ENCODE assay signal across 9 mouse cellular contexts in genomic region chr8:119380619-119381018, GRCm38 (mm10). TPM values are rescaled to one million over a fixed set of nuclear protein-coding genes. Genes with fewer than 3 reads are reported as not detected.
A peak's percentile ranks its signal among the peaks of the same experiment; 100 is the strongest.
DNase-seq lines count a peak whose midpoint lies in the region; ATAC-seq and TF ChIP-seq lines count a peak whose summit lies in the region.
"Had no signal": no experiment of that assay in that cellular context is flagged by ENCODE, and none has a peak within 500 bp of the region (broad histone marks: within the 10 kb centered on the region; RNA-seq: fewer than 3 reads in every experiment).

No protein-coding gene starts in this region.

- H3K36me3 ChIP-seq in MEL (ENCODE audit: control insufficient read depth in 1 of 2, insufficient read depth in 2 of 2, low read length in 2 of 2) = no peaks in the 10 kb centered on the region
- no peaks in the 10 kb centered on the region for H3K36me3 ChIP-seq in heart, embryonic 12.5 days
- H3K36me3 ChIP-seq: heart, embryonic 13.5 days had no signal

- no peaks in the 10 kb centered on the region for H3K4me1 ChIP-seq in MEL (ENCODE audit: control insufficient read depth in 1 of 2, insufficient read depth in 2 of 2, low read length in 2 of 2)
- no peaks in the 10 kb centered on the region for H3K4me1 ChIP-seq in cortical plate, adult 2 months (ENCODE audit: control insufficient read depth, insufficient read depth, low read length)
- H3K4me1 ChIP-seq in heart, embryonic 12.5 days (replicated peaks) = no peaks in the 10 kb centered on the region
- H3K4me1 ChIP-seq: heart, embryonic 13.5 days had no signal

- H3K27ac ChIP-seq in layer of hippocampus, adult 2 months = no peak overlapping the region
- H3K27ac ChIP-seq in MEL (ENCODE audit: control insufficient read depth, low read depth, low read length) = no peak overlapping the region
- H3K27ac ChIP-seq in cortical plate, adult 2 months (ENCODE audit: insufficient read depth, low read length) = no peak overlapping the region
- H3K27ac ChIP-seq in heart, embryonic 12.5 days (ENCODE audit: poor library complexity, severe bottlenecking) = no peak overlapping the region
- H3K27ac ChIP-seq: heart, embryonic 13.5 days had no signal

- TF ChIP-seq EP300 in MEL (IDR thresholded peaks at IDR 0.05; ENCODE audit: low read depth in 1 of 2, low read length in 2 of 2) = no peak

- WGBS in heart, embryonic 12.5 days = 41% methylated on average over 4 of the region's 4 CpGs

- H3K9me3 ChIP-seq in MEL (replicated peaks; ENCODE audit: insufficient read depth, low read length) = no peaks in the 10 kb centered on the region
- H3K9me3 ChIP-seq in heart, embryonic 12.5 days (replicated peaks) = no peaks in the 10 kb centered on the region
- H3K9me3 ChIP-seq: heart, embryonic 13.5 days had no signal

- H3K4me3 ChIP-seq in layer of hippocampus, adult 2 months = no peak overlapping the region
- H3K4me3 ChIP-seq in MEL (ENCODE audit: control insufficient read depth in 1 of 2, insufficient read depth in 1 of 2, low read depth in 2 of 2, low read length in 2 of 2) = no peak overlapping the region
- no peak overlapping the region for H3K4me3 ChIP-seq in cortical plate, adult 2 months (ENCODE audit: insufficient read depth, low read length)
- H3K4me3 ChIP-seq in heart, embryonic 12.5 days = no peak overlapping the region
- H3K4me3 ChIP-seq: heart, embryonic 13.5 days had no signal

- peaks cover 0 to 2% of the 10 kb centered on the region in 2 experiments; a peak in 1 of 4 replicates for H3K27me3 ChIP-seq in MEL (ENCODE audit: control insufficient read depth in 1 of 2, insufficient read depth in 2 of 2, low read length in 2 of 2)
- no peaks in the 10 kb centered on the region for H3K27me3 ChIP-seq in heart, embryonic 12.5 days (replicated peaks)

- H3K9ac ChIP-seq in MEL (ENCODE audit: control insufficient read depth, low read depth, low read length, poor library complexity, severe bottlenecking) = no peak overlapping the region
- no peak overlapping the region for H3K9ac ChIP-seq in heart, embryonic 12.5 days
- H3K9ac ChIP-seq: heart, embryonic 13.5 days had no signal

- no peak for TF ChIP-seq POLR2A in MEL (IDR thresholded peaks at IDR 0.05; ENCODE audit: control insufficient read depth in 1 of 2, insufficient read depth in 1 of 2, low read depth in 1 of 2, low read length in 2 of 2, poor library complexity in 1 of 2)
- TF ChIP-seq POLR2A in cortical plate, adult 2 months (IDR thresholded peaks at IDR 0.05; ENCODE audit: extremely low read depth, insufficient read depth, low read length) = no peak

- no peaks in the 10 kb centered on the region for H3K79me2 ChIP-seq in MEL (ENCODE audit: control insufficient read depth, insufficient read depth, low read length, poor library complexity)

- DNase-seq in layer of hippocampus, adult 2 months (ENCODE audit: low spot score in 2 of 2) = no peak
- DNase-seq in layer of hippocampus, postnatal 10 days (ENCODE audit: low spot score in 2 of 2) = no peak
- DNase-seq in MEL (ENCODE audit: low read depth, low spot score) = peak; percentile 83
- DNase-seq in lung, postnatal 14 days = peak; percentile 31
- DNase-seq in Muller cell, postnatal 12 days (ENCODE audit: inconsistent ontology term) = no peak
- DNase-seq in heart, adult 8-10 months (ENCODE audit: low spot score) = no peak

- no peak overlapping the region for H3K4me2 ChIP-seq in heart, embryonic 12.5 days
- H3K4me2 ChIP-seq: heart, embryonic 13.5 days had no signal

- peak; percentile 74 for TF ChIP-seq CTCF in layer of hippocampus, adult 2 months (conservative IDR thresholded peaks at IDR 0.05)
- peak; percentile 60 to 71 (median 60) for TF ChIP-seq CTCF in MEL (IDR thresholded peaks at IDR 0.05 in 2 of 3, conservative IDR thresholded peaks at IDR 0.05 in 1 of 3; ENCODE audit: control insufficient read depth in 1 of 3, insufficient read depth in 1 of 3, low read depth in 2 of 3, low read length in 3 of 3, poor library complexity in 1 of 3, severe bottlenecking in 1 of 3)
- TF ChIP-seq CTCF in cortical plate, adult 2 months (IDR thresholded peaks at IDR 0.05; ENCODE audit: extremely low read depth, insufficient read depth, low read length) = peak; percentile 61

- no peak for ATAC-seq in heart, embryonic 12.5 days (ENCODE audit: insufficient number of reproducible peaks, low FRiP score)

- TF ChIP-seq RAD21 in MEL (IDR thresholded peaks at IDR 0.05; ENCODE audit: low read depth, low read length) = peak; percentile 48

TF ChIP-seq in MEL, 35 proteins besides CTCF, POLR2A, EP300 and RAD21:
- TF ChIP-seq SMC3 (IDR thresholded peaks at IDR 0.05; ENCODE audit: low read depth, low read length) = peak; percentile 48
- TF ChIP-seq SIN3A (IDR thresholded peaks at IDR 0.05; ENCODE audit: low read length) = 0 out of 2 replicates have a peak, but pooled peaks have one; percentile 14
- TF ChIP-seq MYB (IDR thresholded peaks at IDR 0.05; ENCODE audit: low read depth, low read length) = no peak
- TF ChIP-seq ZC3H11A (IDR thresholded peaks at IDR 0.05; ENCODE audit: low read depth, low read length) = peak; percentile 39
- no peak for TF ChIP-seq GABPA (IDR thresholded peaks at IDR 0.05; ENCODE audit: low read depth, low read length)

RNA-seq across cellular contexts. Expression of gene Mlycd, which starts 14.1 kb away (rescaled TPM):
- 10 to 100 TPM; 29.1 to 30.8 TPM for total RNA-seq in layer of hippocampus, adult 2 months (2021)
- total RNA-seq in layer of hippocampus, postnatal 10 days (2021) = 10 to 100 TPM; 20.3 to 22.3 TPM
- total RNA-seq in MEL (2012; rRNA removed) = 5.8 and 7.2 TPM in 2 replicates
- 10 to 100 TPM in 1 of 2 experiments, not detected in 1; 13.2 TPM for polyA plus RNA-seq in MEL (2012; ENCODE audit: insufficient read depth in 1 of 2, insufficient read length in 2 of 2, low read depth in 1 of 2, low replicate concordance in 2 of 2, missing spikeins in 1 of 2)
- 24.7 and 26.9 TPM in 2 replicates for polyA plus RNA-seq in cortical plate, adult 2 months (2012; rRNA removed)
- polyA plus RNA-seq in heart, embryonic 12.5 days (2016; fragmentation: Nextera tagmentation; extraction: Ambion mirVana) = 19.3 and 20.1 TPM in 2 replicates
- total RNA-seq in heart, adult 8-10 months (2022) = 100 to 1,000 TPM; 102 to 129 (median 123) TPM

RNA-seq across cellular contexts. Expression of gene Hsbp1, which starts 36.3 kb away (rescaled TPM):
- 100 to 1,000 TPM; 315 to 337 TPM for total RNA-seq in layer of hippocampus, adult 2 months (2021)
- total RNA-seq in layer of hippocampus, postnatal 10 days (2021) = 100 to 1,000 TPM; 561 to 593 TPM
- 91.8 and 109 TPM in 2 replicates for total RNA-seq in MEL (2012; rRNA removed)
- polyA plus RNA-seq in MEL (2012; ENCODE audit: insufficient read depth in 1 of 2, insufficient read length in 2 of 2, low read depth in 1 of 2, low replicate concordance in 2 of 2, missing spikeins in 1 of 2) = 100 to 1,000 TPM in 1 of 2 experiments, not detected in 1; 128 TPM
- 451 and 498 TPM in 2 replicates for polyA plus RNA-seq in cortical plate, adult 2 months (2012; rRNA removed)
- polyA plus RNA-seq in heart, embryonic 12.5 days (2016; fragmentation: Nextera tagmentation; extraction: Ambion mirVana) = 268 and 275 TPM in 2 replicates
- 100 to 1,000 TPM; 154 to 167 (median 157) TPM for total RNA-seq in heart, adult 8-10 months (2022)

RNA-seq across cellular contexts. Expression of gene Osgin1, which starts 53.3 kb away (rescaled TPM):
- 1 to 10 TPM in 1 of 2 experiments, under 1 TPM in 1; 0.18 to 1.3 TPM for total RNA-seq in layer of hippocampus, adult 2 months (2021)
- total RNA-seq in layer of hippocampus, postnatal 10 days (2021) = under 1 TPM; 0.25 to 0.33 TPM
- total RNA-seq in MEL (2012; rRNA removed) = 0.08 TPM in 1 of 2 replicates, not detected in the other
- under 1 TPM in 1 of 2 experiments, not detected in 1; 0.84 TPM for polyA plus RNA-seq in MEL (2012; ENCODE audit: insufficient read depth in 1 of 2, insufficient read length in 2 of 2, low read depth in 1 of 2, low replicate concordance in 2 of 2, missing spikeins in 1 of 2)
- polyA plus RNA-seq in cortical plate, adult 2 months (2012; rRNA removed) = 0.86 and 1.1 TPM in 2 replicates
- polyA plus RNA-seq in heart, embryonic 12.5 days (2016; fragmentation: Nextera tagmentation; extraction: Ambion mirVana) = 0.27 and 0.54 TPM in 2 replicates
- total RNA-seq in heart, adult 8-10 months (2022) = 1 to 10 TPM; 3.4 to 7.6 (median 5.8) TPM

Comparison
In these comparisons a context has a peak if more than half of its experiments do, and no peak if none do; other contexts are left out.
1. DNase-seq: peak in MEL (single experiment) and lung, postnatal 14 days (single experiment); none in layer of hippocampus, adult 2 months (0 of 2), layer of hippocampus, postnatal 10 days (0 of 2), Muller cell, postnatal 12 days (single experiment) and heart, adult 8-10 months (single experiment).
2. Peak in every context shown above with its lines, with median percentiles within 50 percentile points of each other: CTCF ChIP-seq.